8 mouse cellular contexts compared by ENCODE assay signal in the genomic region with DNA sequence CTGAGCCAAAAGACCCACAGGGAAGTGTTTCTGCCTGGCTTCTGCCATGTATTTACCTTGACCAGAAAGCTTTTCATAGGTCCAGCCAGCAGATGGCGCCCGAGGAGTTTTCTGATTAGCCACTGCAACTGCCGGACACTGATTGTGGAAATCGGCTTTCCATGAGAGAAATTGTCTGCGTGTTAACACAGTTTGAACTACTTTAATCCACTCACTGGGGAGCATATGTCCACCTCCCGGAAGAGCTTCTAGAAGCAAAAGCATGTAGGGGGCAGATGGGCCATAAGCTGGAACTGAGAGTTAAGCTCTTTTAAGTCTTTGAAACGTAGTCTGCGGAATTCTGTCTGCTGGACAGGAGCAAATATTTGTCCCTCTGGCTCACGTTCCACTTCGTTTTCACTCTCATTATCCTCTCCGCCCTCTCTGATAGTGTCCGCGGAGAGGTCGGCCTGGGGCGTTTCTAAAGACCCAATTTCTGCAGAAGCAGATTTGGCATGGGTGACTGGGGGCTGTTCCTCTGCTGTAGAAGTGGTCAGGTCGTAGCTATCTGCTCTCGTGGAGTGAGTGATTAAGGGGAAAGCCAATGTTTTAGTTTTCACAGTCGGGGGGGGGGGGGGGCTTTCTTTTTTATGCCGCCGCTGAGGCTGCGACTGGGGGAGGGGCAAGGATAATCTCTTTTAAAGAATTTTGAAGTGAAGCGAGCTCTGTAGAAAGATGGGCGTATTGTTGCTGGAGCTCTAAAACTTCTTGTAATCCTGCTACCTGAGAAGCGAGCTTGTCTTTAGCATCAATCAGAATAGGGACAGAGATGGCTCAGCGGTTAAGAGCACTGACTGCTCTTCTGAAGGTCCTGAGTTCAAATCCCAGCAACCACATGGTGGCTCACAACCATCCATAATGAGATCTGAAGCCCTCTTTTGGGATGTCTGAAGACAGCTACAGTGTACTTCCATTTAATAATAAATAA. TPM values are rescaled to one million over a fixed set of nuclear protein-coding genes. Genes with fewer than 3 reads are reported as not detected.
A peak's percentile ranks its signal among the peaks of the same experiment; 100 is the strongest.
DNase-seq lines count a peak whose midpoint lies in the region; ATAC-seq and TF ChIP-seq lines count a peak whose summit lies in the region.

No protein-coding gene starts in this region.

- H3ac ChIP-seq in myocyte (ENCODE audit: control insufficient read depth, insufficient read length) = no peak overlapping the region

- no peaks in the 10 kb centered on the region for H3K36me3 ChIP-seq in embryonic facial prominence, embryonic 15.5 days
- no peaks in the 10 kb centered on the region for H3K36me3 ChIP-seq in kidney, embryonic 14.5 days (ENCODE audit: control insufficient read depth, insufficient read depth, low read length)
- no peaks in the 10 kb centered on the region for H3K36me3 ChIP-seq in limb, embryonic 14.5 days (ENCODE audit: control insufficient read depth, insufficient read depth, low read length)
- H3K36me3 ChIP-seq in myocyte (ENCODE audit: control insufficient read depth, insufficient read depth) = no peaks in the 10 kb centered on the region
- no peaks in the 10 kb centered on the region for H3K36me3 ChIP-seq in splenic B cell, adult 2 months (ENCODE audit: control insufficient read depth, insufficient read depth, low read length, poor library complexity, severe bottlenecking)

- peak; percentile 88 for DNase-seq in 3T3-L1 (ENCODE audit: low read depth, low spot score)
- DNase-seq in heart, adult 9 months (ENCODE audit: low spot score in 2 of 2) = peak; percentile 46 to 75
- peak; percentile 92 for DNase-seq in limb, embryonic 14.5 days (ENCODE audit: low spot score)
- peak; percentile 67 for DNase-seq in splenic B cell, adult 2 months (ENCODE audit: low read depth, low spot score)

- WGBS in embryonic facial prominence, embryonic 15.5 days = 9% methylated on average over 25 of the region's 25 CpGs
- 15% methylated on average over 25 of the region's 25 CpGs for WGBS in kidney, embryonic 14.5 days
- WGBS in limb, embryonic 14.5 days = 15% methylated on average over 25 of the region's 25 CpGs

- no peak for TF ChIP-seq POLR2A in bone marrow macrophage, adult 2 months (IDR thresholded peaks at IDR 0.05; ENCODE audit: borderline replicate concordance, low read depth, low read length)
- TF ChIP-seq POLR2A in limb, embryonic 14.5 days (IDR thresholded peaks at IDR 0.05; ENCODE audit: borderline replicate concordance, extremely low read depth, insufficient read depth, insufficient read length) = no peak
- no peak for TF ChIP-seq POLR2A in myocyte (IDR thresholded peaks at IDR 0.05; ENCODE audit: insufficient read length, low read depth)

- no peaks in the 10 kb centered on the region for H3K27me3 ChIP-seq in embryonic facial prominence, embryonic 15.5 days
- no peaks in the 10 kb centered on the region for H3K27me3 ChIP-seq in kidney, embryonic 14.5 days (ENCODE audit: control insufficient read depth, insufficient read depth, low read length)
- H3K27me3 ChIP-seq in limb, embryonic 14.5 days (ENCODE audit: control insufficient read depth, insufficient read depth, low read length) = no peaks in the 10 kb centered on the region
- H3K27me3 ChIP-seq in myocyte (ENCODE audit: control insufficient read depth, insufficient read depth, insufficient read length) = no peaks in the 10 kb centered on the region
- no peaks in the 10 kb centered on the region for H3K27me3 ChIP-seq in splenic B cell, adult 2 months (ENCODE audit: control insufficient read depth, insufficient read depth, low read length, poor library complexity, severe bottlenecking)

- no peaks in the 10 kb centered on the region for H3K4me1 ChIP-seq in bone marrow macrophage, adult 2 months (ENCODE audit: control insufficient read depth, insufficient read depth, low read length)
- H3K4me1 ChIP-seq in embryonic facial prominence, embryonic 15.5 days = no peaks in the 10 kb centered on the region
- no peaks in the 10 kb centered on the region for H3K4me1 ChIP-seq in kidney, embryonic 14.5 days (ENCODE audit: control insufficient read depth, insufficient read depth, low read length)
- H3K4me1 ChIP-seq in limb, embryonic 14.5 days (ENCODE audit: control insufficient read depth, insufficient read depth, low read length) = no peaks in the 10 kb centered on the region

- peak overlapping the region; percentile 71 for H3K4me2 ChIP-seq in embryonic facial prominence, embryonic 15.5 days (replicated peaks)
- H3K4me2 ChIP-seq in kidney, embryonic 14.5 days (replicated peaks; ENCODE audit: low read depth, low read length) = peak overlapping the region; percentile 71
- H3K4me2 ChIP-seq in limb, embryonic 14.5 days (replicated peaks; ENCODE audit: low read depth, low read length, severe bottlenecking) = peak overlapping the region; percentile 59
- H3K4me2 ChIP-seq in myocyte (ENCODE audit: low read depth) = peak overlapping the region; percentile 66

- H3K79me2 ChIP-seq in myocyte (ENCODE audit: control insufficient read depth, insufficient read depth) = no peaks in the 10 kb centered on the region

- 0 out of 2 replicates have a peak, but pooled peaks have one; percentile 54 for ATAC-seq in embryonic facial prominence, embryonic 15.5 days (ENCODE audit: insufficient number of reproducible peaks, low FRiP score, low TSS enrichment, low read depth)
- ATAC-seq in kidney, embryonic 14.5 days (ENCODE audit: low FRiP score, low TSS enrichment) = peak; percentile 86
- peak; percentile 83 for ATAC-seq in limb, embryonic 14.5 days (ENCODE audit: low FRiP score, low read depth)

- H3K9me3 ChIP-seq in embryonic facial prominence, embryonic 15.5 days (replicated peaks) = no peaks in the 10 kb centered on the region
- no peaks in the 10 kb centered on the region for H3K9me3 ChIP-seq in kidney, embryonic 14.5 days (ENCODE audit: control insufficient read depth, low read length)
- no peaks in the 10 kb centered on the region for H3K9me3 ChIP-seq in limb, embryonic 14.5 days (ENCODE audit: control insufficient read depth, low read length)

- no peak overlapping the region for H3K9ac ChIP-seq in embryonic facial prominence, embryonic 15.5 days
- H3K9ac ChIP-seq in kidney, embryonic 14.5 days (ENCODE audit: low read depth, low read length) = peak overlapping the region; percentile 50; the same call in 1 of the 2 replicates
- peak overlapping the region; percentile 52 for H3K9ac ChIP-seq in limb, embryonic 14.5 days (ENCODE audit: low read depth, low read length, severe bottlenecking)

- no peak overlapping the region for H3K27ac ChIP-seq in bone marrow macrophage, adult 2 months (ENCODE audit: insufficient read depth, low read depth, low read length)
- no peak overlapping the region for H3K27ac ChIP-seq in embryonic facial prominence, embryonic 15.5 days (replicated peaks)
- 0 out of 2 replicates have a peak overlapping the region, but pooled peaks have one; percentile 7 for H3K27ac ChIP-seq in kidney, embryonic 14.5 days (ENCODE audit: low read depth, low read length)
- H3K27ac ChIP-seq in limb, embryonic 14.5 days (replicated peaks; ENCODE audit: low read depth, low read length) = no peak overlapping the region

- no peak overlapping the region for H3K4me3 ChIP-seq in bone marrow macrophage, adult 2 months (ENCODE audit: insufficient read depth, low read length)
- peak overlapping the region; percentile 45 for H3K4me3 ChIP-seq in embryonic facial prominence, embryonic 15.5 days (replicated peaks)
- H3K4me3 ChIP-seq in kidney, embryonic 14.5 days (ENCODE audit: low read length) = peak overlapping the region; percentile 44
- H3K4me3 ChIP-seq in limb, embryonic 14.5 days (replicated peaks; ENCODE audit: low read length) = peak overlapping the region; percentile 35
- H3K4me3 ChIP-seq in myocyte = no peak overlapping the region

- TF ChIP-seq CTCF in bone marrow macrophage, adult 2 months (IDR thresholded peaks at IDR 0.05; ENCODE audit: low read depth, low read length) = peak; percentile 80

TF ChIP-seq in myocyte, 11 proteins besides CTCF, POLR2A, EP300 and RAD21:
- TF ChIP-seq MAX (IDR thresholded peaks at IDR 0.05; ENCODE audit: low read depth) (no peak), REST (IDR thresholded peaks at IDR 0.05; ENCODE audit: insufficient read depth, insufficient read length) (no peak), POLR2AphosphoS2 (IDR thresholded peaks at IDR 0.05; ENCODE audit: insufficient read length, low read depth) (no peak), USF1 (IDR thresholded peaks at IDR 0.05; ENCODE audit: low read depth) (no peak), TCF12 (IDR thresholded peaks at IDR 0.05; ENCODE audit: insufficient read depth, poor library complexity, severe bottlenecking) (no peak)

RNA-seq across cellular contexts. Expression of a gene that starts 41.2 kb away (rescaled TPM):
- not detected in 2 replicates for polyA plus RNA-seq in bone marrow macrophage, adult 2 months (2012; ENCODE audit: insufficient read depth, insufficient read length, missing spikeins)
- polyA plus RNA-seq in embryonic facial prominence, embryonic 15.5 days (2015; fragmentation: Nextera tagmentation; extraction: Ambion mirVana) = 0.08 and 0.09 TPM in 2 replicates
- polyA plus RNA-seq in kidney, embryonic 14.5 days (2014; fragmentation: Nextera tagmentation; extraction: Ambion mirVana) = 0.03 and 0.11 TPM in 2 replicates
- 0.22 and 0.24 TPM in 2 replicates for polyA plus RNA-seq in limb, embryonic 14.5 days (2012; rRNA removed)
- 0.06 and 0.08 TPM in 2 replicates for polyA plus RNA-seq in limb, embryonic 14.5 days (2014; fragmentation: Nextera tagmentation; extraction: Ambion mirVana)
- polyA plus RNA-seq in myocyte (2012; fragmentation: generic; extraction: Trizol) = 0.01 TPM

Comparison
In these comparisons a context has a peak if more than half of its experiments do, and no peak if none do; other contexts are left out.
1. H3K4me3 ChIP-seq: peak in embryonic facial prominence, embryonic 15.5 days (single experiment), kidney, embryonic 14.5 days (single experiment) and limb, embryonic 14.5 days (single experiment); none in bone marrow macrophage, adult 2 months (single experiment) and myocyte (single experiment).
2. Peak in every context shown above with its lines, with median percentiles within 50 percentile points of each other: DNase-seq, ATAC-seq and H3K4me2 ChIP-seq.